Mouse (Mus musculus): ENCODE results near the gene Fadd. TPM values are rescaled to one million over a fixed set of nuclear protein-coding genes. Genes with fewer than 3 reads are reported as not detected.

Gene Fadd
- polyA plus RNA-seq, 1 experiment from 2014 or later = 8.5 TPM

- 0 out of 2 replicates have a peak, but pooled peaks cover 2% of the 10 kb centered on the region for H3K27me3 ChIP-seq (ENCODE audit: control insufficient read depth, insufficient read depth, low read length)
- peaks cover 3% of the 10 kb centered on the region; the same call in 1 of the 2 replicates for H3K36me3 ChIP-seq (ENCODE audit: control insufficient read depth, insufficient read depth, low read length)
- H3K9ac ChIP-seq (ENCODE audit: low read length) = no peak overlapping the region
- 51% methylated on average over 2 of the region's 2 CpGs for WGBS
- H3K4me3 ChIP-seq (ENCODE audit: low read depth, low read length) = no peak overlapping the region
- ATAC-seq (ENCODE audit: low FRiP score) = no peak
- DNase-seq (ENCODE audit: low spot score, missing footprints) = peak; percentile 84
- H3K27ac ChIP-seq (ENCODE audit: low read depth, low read length) = no peak overlapping the region
- no peaks in the 10 kb centered on the region for H3K9me3 ChIP-seq (ENCODE audit: control insufficient read depth, low read length)
- H3K4me1 ChIP-seq (ENCODE audit: control insufficient read depth, insufficient read depth, low read length) = peaks cover 9% of the 10 kb centered on the region
- no peak overlapping the region for H3K4me2 ChIP-seq
Observed at GRCm38 (mm10) chr7:144587291-144587690, 5.0 kb upstream of the Fadd start.

- Histone ChIP-seq H3K4me1 (ENCODE audit: control insufficient read depth, insufficient read depth, low read length) (peaks cover 18% of the 10 kb centered on the region), H3K9me3 (ENCODE audit: control insufficient read depth, low read length) (no peaks in the 10 kb centered on the region), H3K9ac (ENCODE audit: low read length) (no peak overlapping the region), H3K36me3 (ENCODE audit: control insufficient read depth, insufficient read depth, low read length) (no peaks in the 10 kb centered on the region), H3K4me3 (ENCODE audit: low read depth, low read length) (no peak overlapping the region), H3K27me3 (ENCODE audit: control insufficient read depth, insufficient read depth, low read length) (0 out of 2 replicates have a peak, but pooled peaks cover 2% of the 10 kb centered on the region), H3K27ac (ENCODE audit: low read depth, low read length) (no peak overlapping the region), H3K4me2 (no peak overlapping the region)
- ATAC-seq (ENCODE audit: low FRiP score) = 0 out of 2 replicates have a peak, but pooled peaks have one; percentile 15
- peak; percentile 96 for DNase-seq (ENCODE audit: low spot score, missing footprints)
- WGBS = 9% methylated on average over 6 of the region's 6 CpGs
Observed at GRCm38 (mm10) chr7:144585648-144586047, 3.4 kb upstream of the Fadd start.

GRCm38 (mm10) chr7:144583619-144584018, 1.4 kb upstream of the Fadd start:
- no peak overlapping the region for H3K4me2 ChIP-seq
- H3K27ac ChIP-seq (ENCODE audit: low read depth, low read length) = no peak overlapping the region
- WGBS = 9% methylated on average over 4 of the region's 4 CpGs
- DNase-seq (ENCODE audit: low spot score, missing footprints) (peak; percentile 93), ATAC-seq (ENCODE audit: low FRiP score) (no peak)
- H3K4me3 ChIP-seq (ENCODE audit: low read depth, low read length) = no peak overlapping the region
- H3K36me3 ChIP-seq (ENCODE audit: control insufficient read depth, insufficient read depth, low read length) = peaks cover 7% of the 10 kb centered on the region; the same call in 1 of the 2 replicates
- no peaks in the 10 kb centered on the region for H3K9me3 ChIP-seq (ENCODE audit: control insufficient read depth, low read length)
- peaks cover 18% of the 10 kb centered on the region for H3K4me1 ChIP-seq (ENCODE audit: control insufficient read depth, insufficient read depth, low read length)
- H3K27me3 ChIP-seq (ENCODE audit: control insufficient read depth, insufficient read depth, low read length) = 0 out of 2 replicates have a peak, but pooled peaks cover 2% of the 10 kb centered on the region
- no peak overlapping the region for H3K9ac ChIP-seq (ENCODE audit: low read length)

- no peaks in the 10 kb centered on the region for H3K27me3 ChIP-seq (ENCODE audit: control insufficient read depth, insufficient read depth, low read length)
- H3K27ac ChIP-seq (ENCODE audit: low read depth, low read length) = peak overlapping the region; percentile 74
- peak; percentile 96 for DNase-seq (ENCODE audit: low spot score, missing footprints)
- peak overlapping the region; percentile 77 for H3K4me3 ChIP-seq (ENCODE audit: low read depth, low read length)
- peaks cover 7% of the 10 kb centered on the region; the same call in 1 of the 2 replicates for H3K36me3 ChIP-seq (ENCODE audit: control insufficient read depth, insufficient read depth, low read length)
- under 1% methylated on average over 43 of the region's 43 CpGs for WGBS
- H3K4me2 ChIP-seq = peak overlapping the region; percentile 84
- peak; percentile 87 for ATAC-seq (ENCODE audit: low FRiP score)
- no peaks in the 10 kb centered on the region for H3K9me3 ChIP-seq (ENCODE audit: control insufficient read depth, low read length)
- peaks cover 18% of the 10 kb centered on the region for H3K4me1 ChIP-seq (ENCODE audit: control insufficient read depth, insufficient read depth, low read length)
- peak overlapping the region; percentile 82 for H3K9ac ChIP-seq (ENCODE audit: low read length)
Observed at GRCm38 (mm10) chr7:144581559-144582283, 542 bp downstream of the Fadd start.

GRCm38 (mm10) chr7:144577876-144578275, 4.4 kb downstream of the Fadd start:
- DNase-seq (ENCODE audit: low spot score, missing footprints) = no peak
- H3K36me3 ChIP-seq (ENCODE audit: control insufficient read depth, insufficient read depth, low read length) = peaks cover 7% of the 10 kb centered on the region; the same call in 1 of the 2 replicates
- WGBS = 96% methylated on average over 5 of the region's 5 CpGs
- no peaks in the 10 kb centered on the region for H3K27me3 ChIP-seq (ENCODE audit: control insufficient read depth, insufficient read depth, low read length)
- H3K4me3 ChIP-seq (ENCODE audit: low read depth, low read length) = no peak overlapping the region
- no peaks in the 10 kb centered on the region for H3K9me3 ChIP-seq (ENCODE audit: control insufficient read depth, low read length)
- no peak overlapping the region for H3K27ac ChIP-seq (ENCODE audit: low read depth, low read length)
- ATAC-seq (ENCODE audit: low FRiP score) = no peak
- no peak overlapping the region for H3K4me2 ChIP-seq
- H3K9ac ChIP-seq (ENCODE audit: low read length) = no peak overlapping the region
- H3K4me1 ChIP-seq (ENCODE audit: control insufficient read depth, insufficient read depth, low read length) = peaks cover 11% of the 10 kb centered on the region

GRCm38 (mm10) chr7:144572234-144572633, 10.0 kb downstream of the Fadd start:
- H3K27ac ChIP-seq (ENCODE audit: low read depth, low read length) = no peak overlapping the region
- H3K27me3 ChIP-seq (ENCODE audit: control insufficient read depth, insufficient read depth, low read length) = no peaks in the 10 kb centered on the region; the same call in 1 of the 2 replicates
- ATAC-seq (ENCODE audit: low FRiP score) (no peak), DNase-seq (ENCODE audit: low spot score, missing footprints) (peak; percentile 44)
- H3K4me2 ChIP-seq = no peak overlapping the region
- no peaks in the 10 kb centered on the region for H3K9me3 ChIP-seq (ENCODE audit: control insufficient read depth, low read length)
- H3K9ac ChIP-seq (ENCODE audit: low read length) = no peak overlapping the region
- no peaks in the 10 kb centered on the region for H3K36me3 ChIP-seq (ENCODE audit: control insufficient read depth, insufficient read depth, low read length)
- no peaks in the 10 kb centered on the region for H3K4me1 ChIP-seq (ENCODE audit: control insufficient read depth, insufficient read depth, low read length)
- H3K4me3 ChIP-seq (ENCODE audit: low read depth, low read length) = no peak overlapping the region
- WGBS = 90% methylated on average over 5 of the region's 5 CpGs

GRCm38 (mm10) chr7:144571598-144571997, 10.7 kb downstream of the Fadd start:
- H3K9me3 ChIP-seq (ENCODE audit: control insufficient read depth, low read length) = no peaks in the 10 kb centered on the region
- H3K36me3 ChIP-seq (ENCODE audit: control insufficient read depth, insufficient read depth, low read length) = no peaks in the 10 kb centered on the region
- H3K27me3 ChIP-seq (ENCODE audit: control insufficient read depth, insufficient read depth, low read length) = no peaks in the 10 kb centered on the region; the same call in 1 of the 2 replicates
- H3K4me2 ChIP-seq = no peak overlapping the region
- no peak overlapping the region for H3K27ac ChIP-seq (ENCODE audit: low read depth, low read length)
- DNase-seq (ENCODE audit: low spot score, missing footprints) (peak; percentile 31), ATAC-seq (ENCODE audit: low FRiP score) (no peak)
- H3K4me1 ChIP-seq (ENCODE audit: control insufficient read depth, insufficient read depth, low read length) = no peaks in the 10 kb centered on the region
- H3K4me3 ChIP-seq (ENCODE audit: low read depth, low read length) = no peak overlapping the region
- no peak overlapping the region for H3K9ac ChIP-seq (ENCODE audit: low read length)

GRCm38 (mm10) chr7:144569428-144569827, 12.8 kb downstream of the Fadd start:
- ATAC-seq (ENCODE audit: low FRiP score) (no peak), DNase-seq (ENCODE audit: low spot score, missing footprints) (no peak)
- no peak overlapping the region for H3K4me2 ChIP-seq
- no peak overlapping the region for H3K9ac ChIP-seq (ENCODE audit: low read length)
- H3K4me3 ChIP-seq (ENCODE audit: low read depth, low read length) = no peak overlapping the region
- H3K36me3 ChIP-seq (ENCODE audit: control insufficient read depth, insufficient read depth, low read length) = no peaks in the 10 kb centered on the region
- WGBS = 88% methylated on average over 7 of the region's 7 CpGs
- no peaks in the 10 kb centered on the region for H3K4me1 ChIP-seq (ENCODE audit: control insufficient read depth, insufficient read depth, low read length)
- H3K27ac ChIP-seq (ENCODE audit: low read depth, low read length) = no peak overlapping the region
- H3K27me3 ChIP-seq (ENCODE audit: control insufficient read depth, insufficient read depth, low read length) = peaks cover 4% of the 10 kb centered on the region; the same call in 1 of the 2 replicates
- no peaks in the 10 kb centered on the region for H3K9me3 ChIP-seq (ENCODE audit: control insufficient read depth, low read length)

- no peak overlapping the region for H3K4me2 ChIP-seq
- ATAC-seq (ENCODE audit: low FRiP score) (no peak), DNase-seq (ENCODE audit: low spot score, missing footprints) (no peak)
- no peaks in the 10 kb centered on the region for H3K4me1 ChIP-seq (ENCODE audit: control insufficient read depth, insufficient read depth, low read length)
- H3K9ac ChIP-seq (ENCODE audit: low read length) = no peak overlapping the region
- no peaks in the 10 kb centered on the region for H3K36me3 ChIP-seq (ENCODE audit: control insufficient read depth, insufficient read depth, low read length)
- H3K4me3 ChIP-seq (ENCODE audit: low read depth, low read length) = no peak overlapping the region
- peaks cover 4% of the 10 kb centered on the region; the same call in 1 of the 2 replicates for H3K27me3 ChIP-seq (ENCODE audit: control insufficient read depth, insufficient read depth, low read length)
- no peaks in the 10 kb centered on the region for H3K9me3 ChIP-seq (ENCODE audit: control insufficient read depth, low read length)
- H3K27ac ChIP-seq (ENCODE audit: low read depth, low read length) = no peak overlapping the region
Observed at GRCm38 (mm10) chr7:144568091-144568490, 14.2 kb downstream of the Fadd start.

Measured in midbrain, embryonic 11.5 days (tissue).